Mouse (Mus musculus) forebrain, embryonic 13.5 days (tissue): Measurements from ENCODE around the gene Zfp598. TPM values are rescaled to one million over a fixed set of nuclear protein-coding genes. Genes with fewer than 3 reads are reported as not detected.

ENCODE experiments used
- ATAC-seq: fragments of 200-750 bp; cut with Nextera tagmentation; 2 replicates; pipeline ENCODE4 v1.8.0; 2017
- H3K27ac ChIP-seq: fragments of 300-500 bp; sonication (generic); 2 replicates; pipeline ENCODE4 v1.5.1; 2015; ENCODE audit warnings: inconsistent platforms, mild to moderate bottlenecking, moderate library complexity
- H3K27me3 ChIP-seq: fragments of 300-500 bp; sonication (generic); 2 replicates; pipeline ENCODE4 v1.6.1; 2015; ENCODE audit warnings: mild to moderate bottlenecking, inconsistent platforms
- H3K36me3 ChIP-seq: fragments of 300-500 bp; sonication (generic); 2 replicates; pipeline ENCODE4 v1.6.1; 2015; ENCODE audit warnings: mild to moderate bottlenecking, inconsistent platforms; ENCODE audit not compliant: poor library complexity, severe bottlenecking
- H3K4me1 ChIP-seq: fragments of 300-500 bp; sonication (generic); 2 replicates; pipeline ENCODE4 v1.6.1; 2015; ENCODE audit warnings: inconsistent platforms
- H3K4me2 ChIP-seq: fragments of 300-500 bp; sonication (generic); 2 replicates; pipeline ENCODE4 v1.6.1; 2015; ENCODE audit warnings: inconsistent platforms, mild to moderate bottlenecking, moderate library complexity
- H3K4me3 ChIP-seq: fragments of 300-500 bp; sonication (generic); 2 replicates; pipeline ENCODE4 v1.5.1; 2015; ENCODE audit warnings: mild to moderate bottlenecking, inconsistent platforms
- H3K9ac ChIP-seq: fragments of 300-500 bp; sonication (generic); 2 replicates; pipeline ENCODE4 v1.6.1; 2015; ENCODE audit warnings: mild to moderate bottlenecking, inconsistent platforms
- H3K9me3 ChIP-seq: fragments of 300-500 bp; sonication (generic); replicated peaks from 2 replicates; pipeline ENCODE4 v1.6.1; 2016; ENCODE audit warnings: inconsistent platforms
- WGBS: fragments of 180-500 bp; shearing (Covaris S2); methylation state at CpG from one replicate; pipeline ENCODE4 v1.1.7; 2015; 5-methylcytosine and 5-hydroxymethylcytosine counted together
- polyA plus RNA-seq: library from polyadenylated mRNA; unstranded; fragments of >200 nt; fragmentation: Nextera tagmentation; extraction: Ambion mirVana; gene quantifications from 2 replicates; pipeline ENCODE4 v1.2.1, GENCODE M21; 2015

Zfp598 gene
- polyA plus RNA-seq, 1 experiment from 2014 or later, result 16.2 TPM

GRCm38 (mm10) chr17:24696011-24696697 lies 26.7 kb downstream of the Zfp598 start, which contains the start of the genes Gfer and Noxo1:
TSS of gene Gfer (minus strand) at chr17:24696156.
TSS of gene Noxo1 (plus strand) at chr17:24696234.
- no peaks in the 10 kb centered on the region for H3K9me3 ChIP-seq

DNA sequence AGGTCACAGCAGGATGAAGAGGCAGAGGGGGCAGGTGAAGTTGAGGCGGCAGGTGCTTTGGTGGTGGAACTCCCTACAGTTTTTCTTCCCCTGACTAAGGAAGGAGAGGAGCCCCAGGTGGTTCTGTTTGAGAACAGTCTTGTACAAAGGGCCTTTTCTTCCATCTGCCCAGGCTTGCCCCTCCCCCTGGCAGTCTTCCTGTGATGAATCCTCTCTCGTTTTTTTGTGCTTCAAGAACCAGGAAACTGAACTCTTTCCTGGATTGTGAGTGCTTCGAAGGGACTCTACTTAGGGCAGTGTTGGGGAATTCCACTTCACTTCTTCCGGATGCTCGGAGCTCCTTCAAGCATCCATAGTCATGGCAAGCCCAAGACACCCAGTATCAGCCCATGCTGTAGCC lies 28.5 kb downstream of the Zfp598 start:
- peaks cover 31% of the 10 kb centered on the region for H3K4me1 ChIP-seq
- no peaks in the 10 kb centered on the region for H3K9me3 ChIP-seq
- no peaks in the 10 kb centered on the region for H3K27me3 ChIP-seq
- no peak overlapping the region for H3K4me2 ChIP-seq
- H3K9ac ChIP-seq, result no peak overlapping the region
- 17% methylated on average over 5 of the region's 5 CpGs for WGBS
- ATAC-seq, result no peak
- H3K36me3 ChIP-seq, result peaks cover 40% of the 10 kb centered on the region
- no peak overlapping the region for H3K4me3 ChIP-seq
- H3K27ac ChIP-seq, result no peak overlapping the region

More at GRCm38 (mm10) chr17:24696011-24696697, 26.7 kb downstream of the Zfp598 start, which contains the start of the genes Gfer and Noxo1:
- Histone ChIP-seq H3K27ac (peak within 1 kb of the TSS; percentile 84), H3K4me2 (peak within 1 kb of the TSS; percentile 66), H3K36me3 (peaks cover 33% of the 10 kb centered on the region), H3K4me3 (peak within 1 kb of the TSS; percentile 79), H3K9ac (peak within 1 kb of the TSS; percentile 87), H3K27me3 (no peaks in the 10 kb centered on the region), H3K4me1 (peaks cover 31% of the 10 kb centered on the region)
- peak; percentile 89 for ATAC-seq
- WGBS, result under 1% methylated on average over 46 of the region's 76 CpGs

- H3K9ac ChIP-seq, result no peak overlapping the region
- H3K9me3 ChIP-seq, result no peaks in the 10 kb centered on the region
- peaks cover 31% of the 10 kb centered on the region for H3K4me1 ChIP-seq
- H3K4me3 ChIP-seq, result no peak overlapping the region
- no peak for ATAC-seq
- H3K36me3 ChIP-seq, result peaks cover 39% of the 10 kb centered on the region
- WGBS, result 75% methylated on average over 9 of the region's 9 CpGs
- no peaks in the 10 kb centered on the region for H3K27me3 ChIP-seq
- H3K27ac ChIP-seq, result no peak overlapping the region
- H3K4me2 ChIP-seq, result no peak overlapping the region
These were observed 29.2 kb downstream of the Zfp598 start for GRCm38 (mm10) chr17:24698715-24699114.

DNA sequence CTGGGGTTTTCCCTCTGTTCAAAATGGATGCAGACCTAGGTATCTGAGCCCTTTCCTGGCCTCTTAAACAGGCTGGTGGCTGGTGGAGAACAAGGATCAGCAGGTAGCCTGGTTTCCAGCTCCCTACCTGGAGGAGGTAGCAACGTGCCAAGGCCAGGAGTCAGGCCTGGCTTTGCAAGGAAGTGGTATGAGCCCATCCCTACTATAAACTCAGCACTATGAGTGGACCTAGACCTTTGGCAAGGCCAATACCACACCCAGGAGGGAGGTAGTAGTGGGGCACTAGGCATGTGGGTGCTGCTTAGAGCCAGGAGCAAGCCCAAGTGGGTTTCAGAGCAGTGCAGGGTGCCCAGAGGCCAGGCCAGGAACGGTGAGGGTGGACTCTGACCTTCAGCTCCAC lies 30.0 kb downstream of the Zfp598 start:
- Histone ChIP-seq H3K36me3 (peaks cover 47% of the 10 kb centered on the region), H3K4me3 (no peak overlapping the region), H3K27ac (no peak overlapping the region), H3K4me2 (no peak overlapping the region), H3K27me3 (no peaks in the 10 kb centered on the region), H3K9ac (no peak overlapping the region), H3K4me1 (peaks cover 31% of the 10 kb centered on the region), H3K9me3 (no peaks in the 10 kb centered on the region)
- ATAC-seq, result no peak
- 82% methylated on average over 2 of the region's 2 CpGs for WGBS

- Histone ChIP-seq H3K27me3 (no peaks in the 10 kb centered on the region), H3K27ac (no peak overlapping the region), H3K4me1 (peaks cover 27% of the 10 kb centered on the region), H3K36me3 (peaks cover 59% of the 10 kb centered on the region), H3K4me3 (no peak overlapping the region), H3K4me2 (no peak overlapping the region), H3K9ac (no peak overlapping the region), H3K9me3 (no peaks in the 10 kb centered on the region)
- no peak for ATAC-seq
- 92% methylated on average over 9 of the region's 9 CpGs for WGBS
These were observed 31.8 kb downstream of the Zfp598 start for GRCm38 (mm10) chr17:24701251-24701650.

- no peak overlapping the region for H3K9ac ChIP-seq
- no peaks in the 10 kb centered on the region for H3K27me3 ChIP-seq
- peaks cover 45% of the 10 kb centered on the region for H3K36me3 ChIP-seq
- H3K4me2 ChIP-seq, result peak overlapping the region; percentile 89
- ATAC-seq, result no peak
- H3K9me3 ChIP-seq, result no peaks in the 10 kb centered on the region
- H3K27ac ChIP-seq, result no peak overlapping the region
- peaks cover 19% of the 10 kb centered on the region for H3K4me1 ChIP-seq
- H3K4me3 ChIP-seq, result peak overlapping the region; percentile 83
- WGBS, result 98% methylated on average over 3 of the region's 3 CpGs
These were observed 36.3 kb downstream of the Zfp598 start for GRCm38 (mm10) chr17:24705821-24706220.

- no peaks in the 10 kb centered on the region for H3K27me3 ChIP-seq
- H3K9ac ChIP-seq, result peak within 1 kb of the TSS; percentile 84
- peaks cover 19% of the 10 kb centered on the region for H3K4me1 ChIP-seq
- H3K36me3 ChIP-seq, result peaks cover 31% of the 10 kb centered on the region
- 4% methylated on average over 32 of the region's 32 CpGs for WGBS
- H3K4me3 ChIP-seq, result peak within 1 kb of the TSS; percentile 83
- H3K9me3 ChIP-seq, result no peaks in the 10 kb centered on the region
- H3K4me2 ChIP-seq, result peak within 1 kb of the TSS; percentile 89
- H3K27ac ChIP-seq, result peak within 1 kb of the TSS; percentile 74
- peak; percentile 93 for ATAC-seq
These were observed 37.7 kb downstream of the Zfp598 start, which contains the start of gene Tbl3 for GRCm38 (mm10) chr17:24706982-24707800. TSS of gene Tbl3 (minus strand) at chr17:24707660.

DNA sequence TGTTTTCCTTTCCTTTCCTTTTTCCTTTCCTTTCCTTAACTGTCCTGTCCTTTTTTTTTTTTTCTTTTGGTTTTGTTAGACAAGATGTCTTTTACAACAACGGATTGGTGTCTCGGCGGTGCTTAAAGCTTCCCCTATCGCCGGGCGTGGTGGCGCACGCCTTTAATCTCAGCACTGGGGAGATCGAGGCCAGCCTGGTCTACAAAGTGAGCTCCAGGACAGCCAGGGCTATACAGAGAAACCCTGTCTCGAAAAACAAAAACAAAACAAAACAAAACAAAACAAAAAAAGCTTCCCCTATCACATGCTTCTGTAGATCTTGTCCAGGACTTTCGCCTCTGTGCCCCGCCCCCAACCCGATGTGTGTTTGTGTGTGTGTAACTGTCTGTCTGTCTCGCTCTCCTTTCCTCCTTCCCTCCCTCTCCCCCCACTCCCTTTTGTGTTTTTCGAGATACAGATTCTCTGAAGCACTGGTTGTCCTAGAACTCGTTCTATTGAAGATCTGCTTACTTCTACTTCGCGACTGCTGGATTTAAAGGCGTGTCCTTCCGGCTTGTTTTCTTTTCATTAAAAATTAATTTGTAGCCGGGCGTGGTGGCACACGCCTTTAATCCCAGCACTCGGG lies 38.4 kb downstream of the Zfp598 start:
- ATAC-seq, result peak; percentile 50; the same call in 1 of the 2 replicates
- Histone ChIP-seq H3K4me3 (peak overlapping the region; percentile 83), H3K9me3 (no peaks in the 10 kb centered on the region), H3K36me3 (peaks cover 24% of the 10 kb centered on the region), H3K4me1 (peaks cover 19% of the 10 kb centered on the region), H3K27me3 (no peaks in the 10 kb centered on the region), H3K9ac (peak overlapping the region; percentile 84), H3K27ac (peak overlapping the region; percentile 74), H3K4me2 (peak overlapping the region; percentile 89)
- 6% methylated on average over 24 of the region's 24 CpGs for WGBS

DNA sequence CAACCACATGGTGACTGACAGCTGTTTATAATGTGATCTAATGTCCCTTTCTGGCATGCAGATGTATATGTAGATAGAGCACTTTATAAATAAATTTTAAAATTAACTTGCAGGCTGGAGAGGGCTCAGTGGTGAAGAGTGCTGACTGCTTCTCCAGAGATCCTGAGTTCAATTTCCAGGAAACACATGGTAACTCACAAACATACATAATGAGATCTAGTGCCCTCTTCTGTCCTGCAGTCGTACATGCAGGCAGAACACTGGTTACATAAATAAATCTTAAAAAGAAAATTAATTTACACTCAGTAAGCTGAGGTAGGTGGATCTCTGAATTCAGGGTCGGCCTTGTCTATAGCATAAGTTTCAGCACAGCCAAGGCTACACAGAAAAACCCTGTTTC lies 39.2 kb downstream of the Zfp598 start:
- H3K4me2 ChIP-seq, result no peak overlapping the region
- 35% methylated on average over 2 of the region's 2 CpGs for WGBS

DNA sequence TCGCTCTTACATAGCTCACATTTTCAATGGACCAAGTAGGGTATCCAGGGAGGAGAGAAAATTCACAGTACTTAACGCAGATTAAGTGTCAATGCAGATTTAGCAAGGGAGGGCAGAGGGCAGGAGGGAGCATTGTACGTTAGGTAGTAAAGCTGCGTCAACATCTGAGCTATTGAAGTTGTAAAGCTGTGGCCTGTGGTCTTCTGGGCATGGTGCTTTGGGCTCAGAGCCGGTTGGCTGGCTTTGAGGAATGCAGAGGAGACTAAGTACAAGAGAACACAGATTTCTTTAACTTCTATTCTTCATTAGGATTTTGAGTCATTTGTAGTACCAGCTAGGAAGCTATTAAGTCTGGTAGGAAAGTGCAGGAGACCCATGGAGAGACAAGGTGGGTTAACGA lies 46.1 kb downstream of the Zfp598 start:
- ATAC-seq, result no peak
- WGBS, result 41% methylated on average over 6 of the region's 6 CpGs
- H3K4me1 ChIP-seq, result peaks cover 8% of the 10 kb centered on the region

More for the DNA sequence above, 39.2 kb downstream of the Zfp598 start:
- H3K9ac ChIP-seq, result no peak overlapping the region
- no peaks in the 10 kb centered on the region for H3K27me3 ChIP-seq
- ATAC-seq, result no peak
- H3K4me1 ChIP-seq, result peaks cover 19% of the 10 kb centered on the region
- H3K4me3 ChIP-seq, result peak overlapping the region; percentile 83; the same call in 1 of the 2 replicates
- peaks cover 20% of the 10 kb centered on the region for H3K36me3 ChIP-seq
- H3K9me3 ChIP-seq, result no peaks in the 10 kb centered on the region
- no peak overlapping the region for H3K27ac ChIP-seq

DNA sequence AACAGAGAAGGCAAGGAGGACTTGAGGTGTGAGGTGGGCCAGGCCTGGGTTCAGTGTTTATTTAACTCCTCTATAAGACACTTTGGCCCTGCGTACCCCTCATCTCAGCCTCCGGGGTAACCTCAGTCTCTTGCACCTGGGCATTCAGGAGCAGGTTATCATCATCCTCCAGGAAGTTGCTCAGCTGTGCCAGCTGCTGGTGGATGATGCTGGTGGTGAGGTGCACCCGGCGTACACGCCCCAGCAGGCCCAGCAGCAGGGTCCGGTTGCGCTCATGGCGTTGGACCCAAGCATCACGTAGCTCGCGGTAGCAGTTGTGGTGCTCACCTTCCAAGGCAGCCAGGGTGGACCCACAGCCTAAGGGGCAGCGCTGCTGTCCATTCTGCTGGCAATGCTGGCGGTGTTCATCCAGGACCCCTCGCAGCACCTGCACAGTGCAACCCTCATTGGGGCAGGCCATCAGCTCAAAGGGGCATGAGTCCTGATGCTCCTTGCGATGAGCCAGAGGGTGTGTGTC lies 46.7 kb downstream of the Zfp598 start:
- H3K9me3 ChIP-seq, result no peaks in the 10 kb centered on the region
- peaks cover 10% of the 10 kb centered on the region for H3K4me1 ChIP-seq
- no peak overlapping the region for H3K4me3 ChIP-seq
- H3K36me3 ChIP-seq, result peaks cover 20% of the 10 kb centered on the region
- H3K27ac ChIP-seq, result no peak overlapping the region
- no peak overlapping the region for H3K4me2 ChIP-seq
- H3K27me3 ChIP-seq, result no peaks in the 10 kb centered on the region
- ATAC-seq, result no peak
- H3K9ac ChIP-seq, result no peak overlapping the region
- WGBS, result 97% methylated on average over 15 of the region's 15 CpGs

More for the DNA sequence above, 46.1 kb downstream of the Zfp598 start:
- Histone ChIP-seq H3K27me3 (no peaks in the 10 kb centered on the region), H3K36me3 (peaks cover 18% of the 10 kb centered on the region), H3K27ac (no peak overlapping the region), H3K4me2 (no peak overlapping the region), H3K9me3 (no peaks in the 10 kb centered on the region), H3K4me3 (no peak overlapping the region), H3K9ac (no peak overlapping the region)
